Mouse (Mus musculus) liver, embryonic 13.5 days (tissue): ENCODE results near the gene Tmco5. TPM values are rescaled to one million over a fixed set of nuclear protein-coding genes. Genes with fewer than 3 reads are reported as not detected.

Experiments
- ATAC-seq: fragments of 200-750 bp; cut with Nextera tagmentation; 2 replicates; pipeline ENCODE4 v1.8.0; 2017; ENCODE audit warnings: low read depth, mild to moderate bottlenecking, moderate number of reproducible peaks, moderate library complexity
- DNase-seq: peaks from one replicate; pipeline ENCODE4 v3.0.0; 2022
- H3K27ac ChIP-seq: fragments of 300-500 bp; sonication (generic); 2 replicates; pipeline ENCODE4 v1.5.1; 2015; ENCODE audit warnings: moderate library complexity, mild to moderate bottlenecking, inconsistent platforms
- H3K27me3 ChIP-seq: fragments of 300-500 bp; sonication (generic); 2 replicates; pipeline ENCODE4 v1.6.1; 2015; ENCODE audit warnings: mild to moderate bottlenecking, inconsistent platforms
- H3K36me3 ChIP-seq: fragments of 300-500 bp; sonication (generic); 2 replicates; pipeline ENCODE4 v1.6.1; 2015; ENCODE audit warnings: mild to moderate bottlenecking, inconsistent platforms
- H3K4me1 ChIP-seq: fragments of 300-500 bp; sonication (generic); replicated peaks from 2 replicates; pipeline ENCODE4 v1.6.1; 2015; ENCODE audit warnings: inconsistent platforms
- H3K4me2 ChIP-seq: fragments of 300-500 bp; sonication (generic); 2 replicates; pipeline ENCODE4 v1.6.1; 2015; ENCODE audit warnings: inconsistent platforms, mild to moderate bottlenecking, moderate library complexity
- H3K4me3 ChIP-seq: fragments of 300-500 bp; sonication (generic); replicated peaks from 2 replicates; pipeline ENCODE4 v1.5.1; 2015; ENCODE audit warnings: mild to moderate bottlenecking, inconsistent platforms
- H3K9ac ChIP-seq: fragments of 300-500 bp; sonication (generic); 2 replicates; pipeline ENCODE4 v1.6.1; 2015; ENCODE audit warnings: mild to moderate bottlenecking, inconsistent platforms
- H3K9me3 ChIP-seq: fragments of 300-500 bp; sonication (generic); replicated peaks from 2 replicates; pipeline ENCODE4 v1.6.1; 2016; ENCODE audit warnings: inconsistent platforms
- WGBS: fragments of 180-500 bp; shearing (Covaris S2); methylation state at CpG from one replicate; pipeline ENCODE4 v1.1.7; 2015; ENCODE audit not compliant: insufficient replicate concordance; 5-methylcytosine and 5-hydroxymethylcytosine counted together
- polyA plus RNA-seq: library from polyadenylated mRNA; unstranded; fragments of >200 nt; fragmentation: Nextera tagmentation; extraction: Ambion mirVana; gene quantifications from 2 replicates; pipeline ENCODE4 v1.2.1, GENCODE M21; 2015

The Tmco5 gene
- polyA plus RNA-seq, 1 experiment from 2014 or later = not detected

- 0 out of 2 replicates have a peak overlapping the region, but pooled peaks have one; percentile 14 for H3K4me3 ChIP-seq
- ATAC-seq (no peak), DNase-seq (no peak)
- no peaks in the 10 kb centered on the region for H3K9me3 ChIP-seq
- no peaks in the 10 kb centered on the region for H3K4me1 ChIP-seq
- H3K4me2 ChIP-seq = peak overlapping the region; percentile 45; the same call in 1 of the 2 replicates
- H3K9ac ChIP-seq = no peak overlapping the region
- WGBS = 3% methylated on average over 9 of the region's 9 CpGs
- no peaks in the 10 kb centered on the region for H3K36me3 ChIP-seq
- no peak overlapping the region for H3K27ac ChIP-seq
- no peaks in the 10 kb centered on the region for H3K27me3 ChIP-seq
These were observed 15.5 kb downstream of the Tmco5 start for GRCm38 (mm10) chr2:116893988-116894363.

- no peak overlapping the region for H3K4me3 ChIP-seq
- ATAC-seq (peak; percentile 29; the same call in 1 of the 2 replicates), DNase-seq (peak; percentile 46)
- H3K4me2 ChIP-seq = peak overlapping the region; percentile 51
- 13% methylated on average over 19 of the region's 19 CpGs for WGBS
- H3K9ac ChIP-seq = no peak overlapping the region
- no peak overlapping the region for H3K27ac ChIP-seq
- no peaks in the 10 kb centered on the region for H3K27me3 ChIP-seq
- H3K9me3 ChIP-seq = no peaks in the 10 kb centered on the region
- H3K4me1 ChIP-seq = no peaks in the 10 kb centered on the region
- H3K36me3 ChIP-seq = no peaks in the 10 kb centered on the region
These were observed 21.3 kb downstream of the Tmco5 start for GRCm38 (mm10) chr2:116899615-116900272.

GRCm38 (mm10) chr2:116900273-116900843 is 21.9 kb downstream of the Tmco5 start:
- Histone ChIP-seq H3K4me1 (no peaks in the 10 kb centered on the region), H3K4me3 (no peak overlapping the region), H3K27ac (no peak overlapping the region), H3K9me3 (no peaks in the 10 kb centered on the region), H3K36me3 (no peaks in the 10 kb centered on the region), H3K9ac (no peak overlapping the region), H3K27me3 (no peaks in the 10 kb centered on the region), H3K4me2 (peak overlapping the region; percentile 51)
- ATAC-seq (no peak), DNase-seq (no peak)
- WGBS = 32% methylated on average over 10 of the region's 10 CpGs

- Histone ChIP-seq H3K4me3 (no peak overlapping the region), H3K9me3 (no peaks in the 10 kb centered on the region), H3K27me3 (no peaks in the 10 kb centered on the region), H3K4me1 (no peaks in the 10 kb centered on the region), H3K4me2 (no peak overlapping the region), H3K36me3 (no peaks in the 10 kb centered on the region), H3K27ac (no peak overlapping the region), H3K9ac (no peak overlapping the region)
- DNase-seq (no peak), ATAC-seq (no peak)
- WGBS = 56% methylated on average over 8 of the region's 8 CpGs
These were observed 29.8 kb downstream of the Tmco5 start for GRCm38 (mm10) chr2:116908268-116908667.

GRCm38 (mm10) chr2:116912334-116913070 is 34.0 kb downstream of the Tmco5 start:
- ATAC-seq = no peak
- Histone ChIP-seq H3K36me3 (no peaks in the 10 kb centered on the region), H3K4me2 (no peak overlapping the region), H3K4me3 (no peak overlapping the region), H3K9me3 (no peaks in the 10 kb centered on the region), H3K4me1 (no peaks in the 10 kb centered on the region), H3K9ac (no peak overlapping the region), H3K27me3 (no peaks in the 10 kb centered on the region), H3K27ac (no peak overlapping the region)
- no peak for DNase-seq
- WGBS = 54% methylated on average over 7 of the region's 7 CpGs

- Histone ChIP-seq H3K9me3 (no peaks in the 10 kb centered on the region), H3K4me2 (no peak overlapping the region), H3K4me1 (no peaks in the 10 kb centered on the region), H3K27ac (no peak overlapping the region), H3K36me3 (no peaks in the 10 kb centered on the region), H3K4me3 (no peak overlapping the region), H3K27me3 (no peaks in the 10 kb centered on the region), H3K9ac (no peak overlapping the region)
- DNase-seq (no peak), ATAC-seq (no peak)
- 66% methylated on average over 20 of the region's 20 CpGs for WGBS
These were observed 35.4 kb downstream of the Tmco5 start for GRCm38 (mm10) chr2:116913677-116914405.

GRCm38 (mm10) chr2:116914636-116915035 is 36.1 kb downstream of the Tmco5 start:
- no peak overlapping the region for H3K9ac ChIP-seq
- no peak for ATAC-seq
- no peaks in the 10 kb centered on the region for H3K4me1 ChIP-seq
- H3K27me3 ChIP-seq = no peaks in the 10 kb centered on the region
- no peaks in the 10 kb centered on the region for H3K9me3 ChIP-seq
- 58% methylated on average over 4 of the region's 4 CpGs for WGBS
- H3K36me3 ChIP-seq = no peaks in the 10 kb centered on the region
- no peak overlapping the region for H3K4me3 ChIP-seq
- no peak for DNase-seq
- H3K27ac ChIP-seq = no peak overlapping the region
- no peak overlapping the region for H3K4me2 ChIP-seq

- DNase-seq (no peak), ATAC-seq (no peak)
- no peaks in the 10 kb centered on the region for H3K27me3 ChIP-seq
- no peaks in the 10 kb centered on the region for H3K4me1 ChIP-seq
- H3K36me3 ChIP-seq = no peaks in the 10 kb centered on the region
- no peak overlapping the region for H3K9ac ChIP-seq
- 51% methylated on average over 3 of the region's 3 CpGs for WGBS
- no peak overlapping the region for H3K4me2 ChIP-seq
- no peak overlapping the region for H3K4me3 ChIP-seq
- H3K27ac ChIP-seq = no peak overlapping the region
- H3K9me3 ChIP-seq = no peaks in the 10 kb centered on the region
These were observed 40.1 kb downstream of the Tmco5 start for GRCm38 (mm10) chr2:116918598-116918997.

GRCm38 (mm10) chr2:116922580-116923500 is 44.3 kb downstream of the Tmco5 start:
- Histone ChIP-seq H3K9ac (no peak overlapping the region), H3K36me3 (no peaks in the 10 kb centered on the region), H3K27me3 (no peaks in the 10 kb centered on the region), H3K4me1 (no peaks in the 10 kb centered on the region), H3K4me3 (no peak overlapping the region), H3K9me3 (no peaks in the 10 kb centered on the region), H3K27ac (no peak overlapping the region), H3K4me2 (no peak overlapping the region)
- DNase-seq (no peak), ATAC-seq (no peak)
- WGBS = 16% methylated on average over 9 of the region's 9 CpGs

GRCm38 (mm10) chr2:116923684-116924083 is 45.2 kb downstream of the Tmco5 start:
- 59% methylated on average over 3 of the region's 3 CpGs for WGBS
- Histone ChIP-seq H3K27me3 (no peaks in the 10 kb centered on the region), H3K9ac (no peak overlapping the region), H3K9me3 (no peaks in the 10 kb centered on the region), H3K27ac (no peak overlapping the region), H3K4me2 (no peak overlapping the region), H3K4me1 (no peaks in the 10 kb centered on the region), H3K36me3 (no peaks in the 10 kb centered on the region), H3K4me3 (no peak overlapping the region)
- no peak for ATAC-seq
- DNase-seq = no peak
